In the genomic region with DNA sequence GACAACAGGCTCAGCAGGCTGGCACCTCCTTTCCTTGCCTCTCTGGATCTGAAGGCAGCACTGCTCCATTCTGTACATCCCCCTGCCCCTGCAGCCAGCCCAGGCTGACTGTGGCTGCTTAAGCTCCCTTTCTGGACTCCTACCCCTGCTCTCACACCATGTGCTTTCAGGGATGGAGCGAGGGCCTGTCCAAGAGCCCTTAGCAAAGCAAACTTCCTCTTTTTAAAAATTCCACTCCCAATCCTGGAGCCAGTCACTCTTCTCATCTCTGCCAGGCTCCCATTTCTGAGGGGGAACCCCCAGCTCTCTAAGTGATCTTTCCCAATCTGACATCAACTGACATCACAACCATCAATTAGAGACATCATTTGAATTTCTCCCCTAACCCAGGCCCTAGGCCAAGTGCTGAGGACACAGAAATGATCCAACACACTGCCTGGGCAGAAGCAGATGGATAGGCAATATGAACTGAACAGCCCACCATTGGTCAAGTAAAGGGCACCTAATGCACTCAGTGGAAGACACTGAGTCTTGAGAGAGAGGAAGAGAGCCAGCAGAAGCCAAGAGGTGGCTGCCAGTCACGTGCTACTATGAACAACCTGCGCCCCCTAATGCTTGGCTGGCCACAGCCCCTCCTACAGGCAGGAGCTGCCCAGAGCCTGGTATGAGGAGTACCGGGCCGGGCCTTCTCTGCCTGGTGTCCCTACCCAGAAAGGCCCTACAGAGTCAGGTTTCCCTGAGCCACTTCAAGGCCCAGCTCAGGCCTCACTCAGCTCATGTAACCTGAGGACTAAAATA, we compare ENCODE assay signal across 10 mouse cellular contexts. TPM values are rescaled to one million over a fixed set of nuclear protein-coding genes. Genes with fewer than 3 reads are reported as not detected.
DNase-seq lines count a peak whose midpoint lies in the region; ATAC-seq and TF ChIP-seq lines count a peak whose summit lies in the region.
"Had no signal": no experiment of that assay in that cellular context is flagged by ENCODE, and none has a peak within 500 bp of the region (broad histone marks: within the 10 kb centered on the region; RNA-seq: fewer than 3 reads in every experiment).

No protein-coding gene starts in this region.

- H3K4me1 ChIP-seq in lung, embryonic 14.5 days (ENCODE audit: insufficient read depth) = peaks cover 10% of the 10 kb centered on the region
- peaks cover 63% of the 10 kb centered on the region for H3K4me1 ChIP-seq in hindbrain, embryonic 13.5 days (replicated peaks)
- peaks cover 42% of the 10 kb centered on the region for H3K4me1 ChIP-seq in olfactory bulb, adult 2 months (ENCODE audit: control insufficient read depth, insufficient read depth, low read length)

- no peaks in the 10 kb centered on the region for H3K9me3 ChIP-seq in lung, embryonic 14.5 days (ENCODE audit: low read depth, low read length)
- no peaks in the 10 kb centered on the region for H3K9me3 ChIP-seq in hindbrain, embryonic 13.5 days
- H3K9me3 ChIP-seq: stomach, embryonic 15.5 days had no signal

- H3K4me2 ChIP-seq in lung, embryonic 14.5 days = peak overlapping the region; percentile 11; the same call in 1 of the 2 replicates
- peak overlapping the region; percentile 89 for H3K4me2 ChIP-seq in hindbrain, embryonic 13.5 days
- H3K4me2 ChIP-seq: stomach, embryonic 15.5 days had no signal

- no peak overlapping the region for H3K4me3 ChIP-seq in lung, embryonic 14.5 days (ENCODE audit: low read depth, low read length)
- peak overlapping the region; percentile 62 for H3K4me3 ChIP-seq in hindbrain, embryonic 13.5 days
- peak overlapping the region; percentile 27 for H3K4me3 ChIP-seq in olfactory bulb, adult 2 months (ENCODE audit: insufficient read depth, low read depth, low read length)
- H3K4me3 ChIP-seq: stomach, embryonic 15.5 days had no signal

- H3K27ac ChIP-seq in lung, embryonic 14.5 days (ENCODE audit: low read depth) = no peak overlapping the region
- no peak overlapping the region for H3K27ac ChIP-seq in hindbrain, embryonic 13.5 days
- no peak overlapping the region for H3K27ac ChIP-seq in olfactory bulb, adult 2 months (ENCODE audit: insufficient read depth, low read depth, low read length)
- H3K27ac ChIP-seq: liver, embryonic 14.5 days; stomach, embryonic 15.5 days had no signal

- WGBS in lung, embryonic 14.5 days = 62% methylated on average over 5 of the region's 5 CpGs
- WGBS in hindbrain, embryonic 13.5 days = 67% methylated on average over 5 of the region's 5 CpGs
- WGBS in olfactory bulb, adult 2 months = 16% methylated on average over 5 of the region's 5 CpGs

- ATAC-seq in lung, embryonic 14.5 days (ENCODE audit: insufficient read depth) = no peak
- ATAC-seq in hindbrain, embryonic 13.5 days (ENCODE audit: low FRiP score) = no peak

- TF ChIP-seq CTCF in lung, embryonic 14.5 days (IDR thresholded peaks at IDR 0.05; ENCODE audit: low read depth) = no peak
- TF ChIP-seq CTCF in olfactory bulb, adult 2 months (IDR thresholded peaks at IDR 0.05; ENCODE audit: insufficient read depth, low read depth, low read length) = no peak

- H3K9ac ChIP-seq in lung, embryonic 14.5 days = no peak overlapping the region
- peak overlapping the region; percentile 31 for H3K9ac ChIP-seq in hindbrain, embryonic 13.5 days
- H3K9ac ChIP-seq: liver, embryonic 14.5 days; stomach, embryonic 15.5 days had no signal

- 0 out of 2 replicates have a peak, but pooled peaks cover 5% of the 10 kb centered on the region for H3K27me3 ChIP-seq in lung, embryonic 14.5 days (ENCODE audit: insufficient read depth, low read length)
- H3K27me3 ChIP-seq in hindbrain, embryonic 13.5 days = 0 out of 2 replicates have a peak, but pooled peaks cover under 1% of the 10 kb centered on the region

- DNase-seq in cerebellum, postnatal 14 days = peak; percentile 55 to 57
- DNase-seq in cerebellum, adult 11 months = no peak
- DNase-seq in lung, embryonic 14.5 days = no peak
- no peak for DNase-seq in lung, postnatal 10 days
- no peak for DNase-seq in adrenal gland, postnatal 36 days
- DNase-seq in embryo, embryonic 10 days (ENCODE audit: low spot score) = no peak

- no peaks in the 10 kb centered on the region for H3K36me3 ChIP-seq in lung, embryonic 14.5 days (ENCODE audit: insufficient read depth)
- peaks cover 15% of the 10 kb centered on the region for H3K36me3 ChIP-seq in hindbrain, embryonic 13.5 days
- H3K36me3 ChIP-seq: stomach, embryonic 15.5 days had no signal

- TF ChIP-seq POLR2A in olfactory bulb, adult 2 months (IDR thresholded peaks at IDR 0.05; ENCODE audit: insufficient read depth, low read depth, low read length) = no peak

RNA-seq across cellular contexts. Expression of a gene that starts 3.8 kb away (rescaled TPM):
- 1.9 and 2.7 TPM in 2 replicates for polyA plus RNA-seq in lung, embryonic 14.5 days (2014; fragmentation: Nextera tagmentation; extraction: Ambion mirVana)
- 11.1 and 11.4 TPM in 2 replicates for polyA plus RNA-seq in hindbrain, embryonic 13.5 days (2015; fragmentation: Nextera tagmentation; extraction: Ambion mirVana)
- not detected in 2 replicates for polyA plus RNA-seq in olfactory bulb, adult 2 months (2012; ENCODE audit: insufficient read depth, insufficient read length, low replicate concordance, missing spikeins)
- 1 to 10 TPM; 5.5 to 7.2 TPM for total RNA-seq in adrenal gland, postnatal 36 days (2021)

RNA-seq across cellular contexts. Expression of a gene that starts 15.7 kb away (rescaled TPM):
- polyA plus RNA-seq in lung, embryonic 14.5 days (2014; fragmentation: Nextera tagmentation; extraction: Ambion mirVana) = 8.8 and 11.0 TPM in 2 replicates
- polyA plus RNA-seq in hindbrain, embryonic 13.5 days (2015; fragmentation: Nextera tagmentation; extraction: Ambion mirVana) = 33.8 and 35.2 TPM in 2 replicates
- polyA plus RNA-seq in olfactory bulb, adult 2 months (2012; ENCODE audit: insufficient read depth, insufficient read length, low replicate concordance, missing spikeins) = not detected in 2 replicates
- total RNA-seq in adrenal gland, postnatal 36 days (2021) = 1 to 10 TPM; 4.0 to 6.0 TPM

RNA-seq across cellular contexts. Expression of a gene that starts 15.8 kb away (rescaled TPM):
- 0.14 TPM in 1 of 2 replicates, not detected in the other for polyA plus RNA-seq in lung, embryonic 14.5 days (2014; fragmentation: Nextera tagmentation; extraction: Ambion mirVana)
- polyA plus RNA-seq in hindbrain, embryonic 13.5 days (2015; fragmentation: Nextera tagmentation; extraction: Ambion mirVana) = 0.47 and 0.84 TPM in 2 replicates
- polyA plus RNA-seq in olfactory bulb, adult 2 months (2012; ENCODE audit: insufficient read depth, insufficient read length, low replicate concordance, missing spikeins) = not detected in 2 replicates
- under 1 TPM; 0.60 to 0.63 TPM for total RNA-seq in adrenal gland, postnatal 36 days (2021)

RNA-seq across cellular contexts. Expression of a gene that starts 21.2 kb away (rescaled TPM):
- 37.9 and 43.2 TPM in 2 replicates for polyA plus RNA-seq in lung, embryonic 14.5 days (2014; fragmentation: Nextera tagmentation; extraction: Ambion mirVana)
- polyA plus RNA-seq in hindbrain, embryonic 13.5 days (2015; fragmentation: Nextera tagmentation; extraction: Ambion mirVana) = 28.4 and 28.5 TPM in 2 replicates
- not detected in 2 replicates for polyA plus RNA-seq in olfactory bulb, adult 2 months (2012; ENCODE audit: insufficient read depth, insufficient read length, low replicate concordance, missing spikeins)
- total RNA-seq in adrenal gland, postnatal 36 days (2021) = 100 to 1,000 TPM; 131 to 132 TPM

RNA-seq across cellular contexts. Expression of a gene that starts 47.0 kb away (rescaled TPM):
- 0.12 and 0.46 TPM in 2 replicates for polyA plus RNA-seq in lung, embryonic 14.5 days (2014; fragmentation: Nextera tagmentation; extraction: Ambion mirVana)
- polyA plus RNA-seq in hindbrain, embryonic 13.5 days (2015; fragmentation: Nextera tagmentation; extraction: Ambion mirVana) = 14.5 and 17.4 TPM in 2 replicates
- not detected in 2 replicates for polyA plus RNA-seq in olfactory bulb, adult 2 months (2012; ENCODE audit: insufficient read depth, insufficient read length, low replicate concordance, missing spikeins)
- 1 to 10 TPM; 2.2 to 2.5 TPM for total RNA-seq in adrenal gland, postnatal 36 days (2021)

Comparison
In these comparisons a context has a peak if more than half of its experiments do, and no peak if none do; other contexts are left out.
1. DNase-seq: peak in cerebellum, postnatal 14 days (2 of 2); none in cerebellum, adult 11 months (single experiment), lung, embryonic 14.5 days (single experiment), lung, postnatal 10 days (single experiment), adrenal gland, postnatal 36 days (0 of 2) and embryo, embryonic 10 days (single experiment).